12 mouse cellular contexts compared by ENCODE assay signal in the genomic region with DNA sequence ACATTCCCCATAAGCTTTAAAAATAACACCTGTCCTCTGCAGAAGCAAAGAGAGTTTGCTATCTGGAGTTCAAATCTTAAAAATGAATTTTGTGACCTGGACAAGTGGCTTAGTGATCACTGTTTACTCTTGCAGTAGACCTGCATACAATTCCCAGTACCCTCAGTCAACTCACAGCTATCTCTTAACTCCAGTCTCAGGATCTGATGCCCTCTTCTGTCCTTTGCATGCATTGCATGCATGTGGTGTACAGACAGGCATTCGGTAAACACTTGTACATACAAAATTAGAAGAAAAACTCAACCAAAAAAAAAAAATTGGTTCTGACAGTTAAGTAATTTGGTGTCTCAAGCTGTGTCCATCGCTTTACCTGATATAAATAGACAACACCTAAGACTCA. TPM values are rescaled to one million over a fixed set of nuclear protein-coding genes. Genes with fewer than 3 reads are reported as not detected.
DNase-seq lines count a peak whose midpoint lies in the region; TF ChIP-seq lines count a peak whose summit lies in the region.
"Had no signal": no experiment of that assay in that cellular context is flagged by ENCODE, and none has a peak within 500 bp of the region (broad histone marks: within the 10 kb centered on the region; RNA-seq: fewer than 3 reads in every experiment).

No protein-coding gene starts in this region.

- H3K4me1 ChIP-seq in E14TG2a.4 (replicated peaks; ENCODE audit: low read depth, low read length) = no peaks in the 10 kb centered on the region
- H3K4me1 ChIP-seq in heart, embryonic 10.5 days = no peaks in the 10 kb centered on the region
- H3K4me1 ChIP-seq: embryonic facial prominence, embryonic 13.5 days had no signal

- intact Hi-C loops in left cerebral cortex, adult 2 months (cut with DNase I) = no loop called here

- DNase-seq in left cerebral cortex, adult 2 months (ENCODE audit: extremely low spot score in 1 of 2, low spot score in 2 of 2) = no peak
- DNase-seq in left cerebral cortex, adult 18-20 months (ENCODE audit: low spot score in 2 of 2) = no peak
- peak; percentile 17 for DNase-seq in brain, adult 2 months (ENCODE audit: low read depth, low spot score)
- DNase-seq in naive thymus-derived CD4-positive, alpha-beta T cell, adult 2 months (ENCODE audit: low read depth) = peak; percentile 62
- DNase-seq in yolk sac, embryonic 10.5 days (ENCODE audit: low spot score) = no peak
- DNase-seq in left cerebral cortex, adult 11 months (ENCODE audit: low spot score) = no peak
- DNase-seq in heart, embryonic 10.5 days (ENCODE audit: low spot score) = no peak
- DNase-seq: adrenal gland, postnatal 10 days; gastrocnemius, postnatal 14 days had no signal

- H3K27me3 ChIP-seq in E14TG2a.4 (ENCODE audit: insufficient read depth, low read length) = no peaks in the 10 kb centered on the region
- H3K27me3 ChIP-seq in heart, embryonic 10.5 days (ENCODE audit: insufficient read depth, poor library complexity, severe bottlenecking) = no peaks in the 10 kb centered on the region
- H3K27me3 ChIP-seq: embryonic facial prominence, embryonic 13.5 days; megakaryocyte, embryonic 14.5 days had no signal

- H3K27ac ChIP-seq in left cerebral cortex, adult 2 months = no peak overlapping the region
- no peak overlapping the region for H3K27ac ChIP-seq in heart, embryonic 10.5 days
- H3K27ac ChIP-seq: embryonic facial prominence, embryonic 13.5 days had no signal

- peaks cover 94% of the 10 kb centered on the region for H3K36me3 ChIP-seq in E14TG2a.4 (ENCODE audit: insufficient read depth, low read length)
- H3K36me3 ChIP-seq in heart, embryonic 10.5 days = peaks cover 95% of the 10 kb centered on the region

- H3K4me3 ChIP-seq in left cerebral cortex, adult 2 months = no peak overlapping the region
- H3K4me3 ChIP-seq in E14TG2a.4 (replicated peaks; ENCODE audit: low read length) = no peak overlapping the region
- H3K4me3 ChIP-seq in heart, embryonic 10.5 days = no peak overlapping the region
- H3K4me3 ChIP-seq: embryonic facial prominence, embryonic 13.5 days; megakaryocyte, embryonic 14.5 days had no signal

- WGBS in heart, embryonic 10.5 days = 95% methylated on average over 2 of the region's 2 CpGs

- no peaks in the 10 kb centered on the region for H3K9me3 ChIP-seq in E14TG2a.4 (ENCODE audit: low read length)
- no peaks in the 10 kb centered on the region for H3K9me3 ChIP-seq in heart, embryonic 10.5 days
- H3K9me3 ChIP-seq: embryonic facial prominence, embryonic 13.5 days; megakaryocyte, embryonic 14.5 days had no signal

- peak; percentile 25 for TF ChIP-seq CTCF in left cerebral cortex, adult 2 months (IDR thresholded peaks at IDR 0.05)
- peak; percentile 43 for TF ChIP-seq CTCF in E14TG2a.4 (conservative IDR thresholded peaks at IDR 0.05; ENCODE audit: low read length)

RNA-seq across cellular contexts. Expression of a gene that starts 15.7 kb away (rescaled TPM):
- 1 to 10 TPM; 4.7 to 4.9 TPM for total RNA-seq in left cerebral cortex, adult 2 months (2021)
- total RNA-seq in left cerebral cortex, adult 18-20 months (2021) = 1 to 10 TPM; 3.9 to 5.1 TPM
- 156 and 161 TPM in 2 replicates for polyA plus RNA-seq in heart, embryonic 10.5 days (2016; fragmentation: Nextera tagmentation; extraction: Ambion mirVana)

RNA-seq across cellular contexts. Expression of a gene that starts 15.9 kb away (rescaled TPM):
- 10 to 100 TPM; 19.9 to 26.1 TPM for total RNA-seq in left cerebral cortex, adult 2 months (2021)
- 10 to 100 TPM; 21.3 to 25.4 TPM for total RNA-seq in left cerebral cortex, adult 18-20 months (2021)
- polyA plus RNA-seq in heart, embryonic 10.5 days (2016; fragmentation: Nextera tagmentation; extraction: Ambion mirVana) = 8.1 and 9.6 TPM in 2 replicates

RNA-seq across cellular contexts. Expression of a gene that starts 24.3 kb away (rescaled TPM):
- 1 to 10 TPM; 7.1 to 9.1 TPM for total RNA-seq in left cerebral cortex, adult 2 months (2021)
- 10 to 100 TPM; 11.0 to 11.2 TPM for total RNA-seq in left cerebral cortex, adult 18-20 months (2021)
- polyA plus RNA-seq in heart, embryonic 10.5 days (2016; fragmentation: Nextera tagmentation; extraction: Ambion mirVana) = 105 and 122 TPM in 2 replicates

Comparison
In these comparisons a context has a peak if more than half of its experiments do, and no peak if none do; other contexts are left out.
1. DNase-seq: peak in brain, adult 2 months (single experiment) and naive thymus-derived CD4-positive, alpha-beta T cell, adult 2 months (single experiment); none in left cerebral cortex, adult 2 months (0 of 2), left cerebral cortex, adult 18-20 months (0 of 2), yolk sac, embryonic 10.5 days (single experiment), left cerebral cortex, adult 11 months (single experiment) and heart, embryonic 10.5 days (single experiment).